Comparison of ENCODE assay signal across 12 mouse cellular contexts in genomic region chr1:162254944-162255343, GRCm38 (mm10).
DNase-seq lines count a peak whose midpoint lies in the region; ATAC-seq and TF ChIP-seq lines count a peak whose summit lies in the region.
"Had no signal": no experiment of that assay in that cellular context is flagged by ENCODE, and none has a peak within 500 bp of the region (broad histone marks: within the 10 kb centered on the region; RNA-seq: fewer than 3 reads in every experiment).

No protein-coding gene starts in this region.

- peak overlapping the region; percentile 60; the same call in 1 of the 2 replicates for H3K27ac ChIP-seq in forebrain, embryonic 10.5 days
- no peak overlapping the region for H3K27ac ChIP-seq in forebrain, embryonic 11.5 days (ENCODE audit: low read depth, low read length)
- H3K27ac ChIP-seq in embryonic facial prominence, embryonic 15.5 days (replicated peaks): peak overlapping the region; percentile 65; the same call in 1 of the 2 replicates
- H3K27ac ChIP-seq in limb, embryonic 13.5 days: peak overlapping the region; percentile 44; the same call in 1 of the 2 replicates
- H3K27ac ChIP-seq in heart, adult 2 months: no peak overlapping the region
- H3K27ac ChIP-seq: macrophage had no signal

- TF ChIP-seq POLR2A in heart, adult 2 months (IDR thresholded peaks at IDR 0.05; ENCODE audit: insufficient read depth, low read depth, low read length): no peak

- no peak for DNase-seq in forebrain, embryonic 10.5 days (ENCODE audit: extremely low spot score, low spot score)
- no peak for DNase-seq in forebrain, embryonic 11.5 days (ENCODE audit: low spot score)
- peak; percentile 20 for DNase-seq in 3T3-L1 (ENCODE audit: low read depth, low spot score)
- DNase-seq in lung, postnatal 25 days (ENCODE audit: low spot score): no peak
- no peak for DNase-seq in heart, adult 2 months
- DNase-seq: adrenal gland, adult 2 months; thymus, postnatal 4 days had no signal

- H3K9me3 ChIP-seq in forebrain, embryonic 10.5 days: no peaks in the 10 kb centered on the region
- H3K9me3 ChIP-seq in forebrain, embryonic 11.5 days (ENCODE audit: control insufficient read depth, low read length): no peaks in the 10 kb centered on the region
- H3K9me3 ChIP-seq in embryonic facial prominence, embryonic 15.5 days (replicated peaks): no peaks in the 10 kb centered on the region
- H3K9me3 ChIP-seq in limb, embryonic 13.5 days: no peaks in the 10 kb centered on the region

- no peak overlapping the region for H3K4me3 ChIP-seq in forebrain, embryonic 10.5 days
- H3K4me3 ChIP-seq in forebrain, embryonic 11.5 days (ENCODE audit: low read depth, low read length): no peak overlapping the region
- H3K4me3 ChIP-seq in embryonic facial prominence, embryonic 15.5 days (replicated peaks): no peak overlapping the region
- no peak overlapping the region for H3K4me3 ChIP-seq in limb, embryonic 13.5 days
- H3K4me3 ChIP-seq in heart, adult 2 months: no peak overlapping the region
- H3K4me3 ChIP-seq: erythroblast, embryonic 14.5 days had no signal

- H3K79me2 ChIP-seq in heart, adult 2 months (replicated peaks; ENCODE audit: control insufficient read depth, insufficient read depth, low read length): no peaks in the 10 kb centered on the region

- ATAC-seq in forebrain, embryonic 11.5 days (replicated peaks; ENCODE audit: low FRiP score): no peak
- peak; percentile 69; the same call in 1 of the 2 replicates for ATAC-seq in embryonic facial prominence, embryonic 15.5 days (ENCODE audit: insufficient number of reproducible peaks, low FRiP score, low TSS enrichment, low read depth)
- peak; percentile 58 for ATAC-seq in limb, embryonic 13.5 days (ENCODE audit: low FRiP score, low read depth)
- ATAC-seq in monocyte, adult 5-6 weeks (replicated peaks; ENCODE audit: insufficient number of reproducible peaks, low FRiP score, low TSS enrichment, poor library complexity, severe bottlenecking): no peak

- no peak overlapping the region for H3K9ac ChIP-seq in forebrain, embryonic 11.5 days (ENCODE audit: low read length)
- no peak overlapping the region for H3K9ac ChIP-seq in embryonic facial prominence, embryonic 15.5 days
- H3K9ac ChIP-seq in limb, embryonic 13.5 days: no peak overlapping the region
- H3K9ac ChIP-seq in heart, adult 2 months (ENCODE audit: low read depth, low read length): no peak overlapping the region

- H3K4me1 ChIP-seq in forebrain, embryonic 10.5 days: peaks cover 24% of the 10 kb centered on the region
- no peaks in the 10 kb centered on the region for H3K4me1 ChIP-seq in forebrain, embryonic 11.5 days (replicated peaks; ENCODE audit: control insufficient read depth, insufficient read depth, low read length)
- peaks cover 23% of the 10 kb centered on the region for H3K4me1 ChIP-seq in embryonic facial prominence, embryonic 15.5 days
- H3K4me1 ChIP-seq in limb, embryonic 13.5 days: peaks cover 43% of the 10 kb centered on the region
- H3K4me1 ChIP-seq in heart, adult 2 months (ENCODE audit: control insufficient read depth, insufficient read depth, low read length): no peaks in the 10 kb centered on the region

- no peaks in the 10 kb centered on the region for H3K27me3 ChIP-seq in forebrain, embryonic 10.5 days (ENCODE audit: poor library complexity, severe bottlenecking)
- H3K27me3 ChIP-seq in forebrain, embryonic 11.5 days (ENCODE audit: control insufficient read depth, insufficient read depth, low read length): no peaks in the 10 kb centered on the region
- no peaks in the 10 kb centered on the region for H3K27me3 ChIP-seq in embryonic facial prominence, embryonic 15.5 days
- no peaks in the 10 kb centered on the region for H3K27me3 ChIP-seq in limb, embryonic 13.5 days
- no peaks in the 10 kb centered on the region for H3K27me3 ChIP-seq in heart, adult 2 months (ENCODE audit: control insufficient read depth, insufficient read depth, low read length)

- no peak for TF ChIP-seq EP300 in heart, adult 2 months (IDR thresholded peaks at IDR 0.05; ENCODE audit: insufficient read depth, low read depth, low read length)

- no peak overlapping the region for H3K4me2 ChIP-seq in forebrain, embryonic 11.5 days (ENCODE audit: low read depth, low read length, severe bottlenecking)
- H3K4me2 ChIP-seq in embryonic facial prominence, embryonic 15.5 days (replicated peaks): no peak overlapping the region
- H3K4me2 ChIP-seq in limb, embryonic 13.5 days (replicated peaks): no peak overlapping the region

- intact Hi-C loops in heart, adult 2 months (cut with DNase I): no loop called here

- 48% methylated on average over 5 of the region's 5 CpGs for WGBS in forebrain, embryonic 10.5 days
- WGBS in forebrain, embryonic 11.5 days: 44% methylated on average over 5 of the region's 5 CpGs
- WGBS in embryonic facial prominence, embryonic 15.5 days: 23% methylated on average over 5 of the region's 5 CpGs
- 14% methylated on average over 5 of the region's 5 CpGs for WGBS in limb, embryonic 13.5 days
- 52% methylated on average over 5 of the region's 5 CpGs for WGBS in heart, adult 2 months

- TF ChIP-seq CTCF in heart, adult 2 months (IDR thresholded peaks at IDR 0.05): no peak

- no peaks in the 10 kb centered on the region for H3K36me3 ChIP-seq in forebrain, embryonic 10.5 days (replicated peaks)
- H3K36me3 ChIP-seq in forebrain, embryonic 11.5 days (ENCODE audit: control insufficient read depth, insufficient read depth, low read length): no peaks in the 10 kb centered on the region
- no peaks in the 10 kb centered on the region for H3K36me3 ChIP-seq in embryonic facial prominence, embryonic 15.5 days
- H3K36me3 ChIP-seq in limb, embryonic 13.5 days: no peaks in the 10 kb centered on the region
- no peaks in the 10 kb centered on the region for H3K36me3 ChIP-seq in heart, adult 2 months (ENCODE audit: control insufficient read depth, insufficient read depth, low read length)

Comparison
In these comparisons a context has a peak if more than half of its experiments do, and no peak if none do; other contexts are left out.
1. H3K27ac ChIP-seq: peak in forebrain, embryonic 10.5 days (single experiment), embryonic facial prominence, embryonic 15.5 days (single experiment) and limb, embryonic 13.5 days (single experiment); none in forebrain, embryonic 11.5 days (single experiment) and heart, adult 2 months (single experiment).
2. ATAC-seq: peak in embryonic facial prominence, embryonic 15.5 days (single experiment) and limb, embryonic 13.5 days (single experiment); none in forebrain, embryonic 11.5 days (single experiment) and monocyte, adult 5-6 weeks (single experiment).